Mouse (Mus musculus) G1E (cell line): ENCODE data around the gene Hoxb6. TPM values are rescaled to one million over a fixed set of nuclear protein-coding genes. Genes with fewer than 3 reads are reported as not detected.

Experiments used
- ATAC-seq: 2 replicates; pipeline ENCODE4 v1.8.0; 2016; ENCODE audit warnings: mild to moderate bottlenecking; ENCODE audit not compliant: insufficient number of reproducible peaks, poor library complexity, low FRiP score, severe bottlenecking; ENCODE audit errors: extremely low read depth
- DNase-seq: peaks from one replicate; pipeline ENCODE4 v3.0.0; 2012; ENCODE audit warnings: low spot score
- H3K27me3 ChIP-seq: 2 replicates; pipeline ENCODE4 v1.6.1; 2012; ENCODE audit warnings: mild to moderate bottlenecking, low read length, inconsistent platforms; ENCODE audit not compliant: insufficient read depth
- H3K36me3 ChIP-seq: replicated peaks from 2 replicates; pipeline ENCODE3; 2012; ENCODE audit warnings: mild to moderate bottlenecking, inconsistent platforms
- H3K4me1 ChIP-seq: 2 replicates; pipeline ENCODE4 v1.6.1; 2012; ENCODE audit warnings: low read depth, low read length, inconsistent platforms, mixed read lengths; ENCODE audit not compliant: insufficient read depth
- H3K4me3 ChIP-seq: 2 replicates; pipeline ENCODE4 v1.5.1; 2012; ENCODE audit warnings: low read depth, mild to moderate bottlenecking, inconsistent platforms, low read length, moderate library complexity, mixed read lengths
- H3K9me3 ChIP-seq: replicated peaks from 2 replicates; pipeline ENCODE4 v1.6.1; 2012; ENCODE audit warnings: inconsistent platforms
- CTCF ChIP-seq: IDR thresholded peaks from 2 replicates; pipeline ENCODE4 v1.5.1; 2012; ENCODE audit warnings: low read depth, low read length, inconsistent platforms, mixed read lengths
- GATA1 ChIP-seq: IDR thresholded peaks from 2 replicates; pipeline ENCODE4 v1.6.1; 2012; ENCODE audit warnings: borderline replicate concordance, low read length, inconsistent platforms, mixed read lengths
- GATA2 ChIP-seq: IDR thresholded peaks from 2 replicates; pipeline ENCODE4 v1.6.1; 2012; ENCODE audit warnings: low read depth, low read length, inconsistent platforms, borderline replicate concordance
- POLR2AphosphoS5 ChIP-seq: IDR thresholded peaks from 2 replicates; pipeline ENCODE4 v1.6.1; 2012; ENCODE audit warnings: low read depth, low read length, inconsistent platforms; ENCODE audit not compliant: insufficient replicate concordance
- TAL1 ChIP-seq: conservative IDR thresholded peaks from 2 replicates; pipeline ENCODE4 v1.6.1; 2012; ENCODE audit warnings: low read depth, low read length, inconsistent platforms, mixed read lengths
- polyA plus RNA-seq: library from polyadenylated mRNA; stranded (reverse); fragments of >175 nt; gene quantifications from 2 replicates; pipeline ENCODE4 v1.2.3, GENCODE M21; 2012
- total RNA-seq, 2 experiments: library from RNA; stranded (forward) in 1 of 2; stranded (reverse) in 1 of 2; fragments of 200-1000 nt in 1 of 2; fragments of >200 nt in 1 of 2; fragmentation: Nextera tagmentation in 1 of 2; gene quantifications; 2 replicates each; pipeline ENCODE4 v1.2.3; 2014 to 2017

The Hoxb6 gene
- total and polyA plus RNA-seq, 3 experiments = 0.26 TPM; not detected in 2

GRCm38 (mm10) chr11:96313806-96314428, 21.6 kb downstream of the Hoxb6 start:
- no peak for TF ChIP-seq CTCF
- ATAC-seq = no peak
- H3K4me3 ChIP-seq = no peak overlapping the region
- no peaks in the 10 kb centered on the region for H3K36me3 ChIP-seq
- H3K27me3 ChIP-seq = peaks cover 59% of the 10 kb centered on the region
- DNase-seq = no peak
- no peaks in the 10 kb centered on the region for H3K9me3 ChIP-seq
- peaks cover 2% of the 10 kb centered on the region; the same call in 1 of the 2 replicates for H3K4me1 ChIP-seq

- peaks cover 2% of the 10 kb centered on the region; the same call in 1 of the 2 replicates for H3K4me1 ChIP-seq
- H3K36me3 ChIP-seq = no peaks in the 10 kb centered on the region
- peaks cover 57% of the 10 kb centered on the region for H3K27me3 ChIP-seq
- H3K9me3 ChIP-seq = no peaks in the 10 kb centered on the region
- no peak overlapping the region for H3K4me3 ChIP-seq
- ATAC-seq (no peak), DNase-seq (no peak)
- TF ChIP-seq GATA1 = no peak
- no peak for TF ChIP-seq TAL1
- no peak for TF ChIP-seq POLR2AphosphoS5
- no peak for TF ChIP-seq GATA2
- no peak for TF ChIP-seq CTCF
Measured at GRCm38 (mm10) chr11:96314671-96315343, 22.5 kb downstream of the Hoxb6 start.

- no peaks in the 10 kb centered on the region for H3K9me3 ChIP-seq
- peaks cover 2% of the 10 kb centered on the region; the same call in 1 of the 2 replicates for H3K4me1 ChIP-seq
- H3K4me3 ChIP-seq = no peak overlapping the region
- H3K36me3 ChIP-seq = no peaks in the 10 kb centered on the region
- H3K27me3 ChIP-seq = peaks cover 58% of the 10 kb centered on the region
- ATAC-seq (no peak), DNase-seq (no peak)
- TF ChIP-seq TAL1 (no peak), GATA2 (no peak), CTCF (no peak), GATA1 (no peak), POLR2AphosphoS5 (no peak)
Measured at GRCm38 (mm10) chr11:96315344-96315681, 23.0 kb downstream of the Hoxb6 start.

- no peak for TF ChIP-seq POLR2AphosphoS5
- TF ChIP-seq GATA2 = no peak
- TF ChIP-seq GATA1 = no peak
- no peak for TF ChIP-seq CTCF
- no peak for TF ChIP-seq TAL1
- H3K36me3 ChIP-seq = no peaks in the 10 kb centered on the region
- H3K4me1 ChIP-seq = no peaks in the 10 kb centered on the region
- no peaks in the 10 kb centered on the region for H3K9me3 ChIP-seq
- ATAC-seq (no peak), DNase-seq (no peak)
- H3K27me3 ChIP-seq = peaks cover 52% of the 10 kb centered on the region
- H3K4me3 ChIP-seq = no peak overlapping the region
Measured at GRCm38 (mm10) chr11:96316696-96317607, 24.7 kb downstream of the Hoxb6 start.

GRCm38 (mm10) chr11:96317608-96318367, 25.5 kb downstream of the Hoxb6 start, which contains the start of gene Hoxb4:
Hoxb4 (plus strand) TSS chr11:96318267.
- H3K4me3 ChIP-seq = no peak within 1 kb of the TSS
- peaks cover 50% of the 10 kb centered on the region for H3K27me3 ChIP-seq
- H3K4me1 ChIP-seq = no peaks in the 10 kb centered on the region
- no peak for ATAC-seq
- H3K9me3 ChIP-seq = no peaks in the 10 kb centered on the region
- DNase-seq = no peak
- TF ChIP-seq TAL1 (no peak), GATA1 (no peak)
- H3K36me3 ChIP-seq = no peaks in the 10 kb centered on the region
